Mouse (Mus musculus) liver, embryonic 18 days (tissue): ENCODE measurements around the gene Itih5. TPM values are rescaled to one million over a fixed set of nuclear protein-coding genes. Genes with fewer than 3 reads are reported as not detected.

Experiments used
- polyA plus RNA-seq: library from polyadenylated mRNA; depleted of rRNA; stranded (reverse); fragments of >200 nt; gene quantifications from 2 replicates; pipeline ENCODE4 v1.2.3, GENCODE M21; 2012; rRNA removed

The Itih5 gene
- polyA plus RNA-seq, result 4.2 and 4.6 TPM in 2 replicates

DNA sequence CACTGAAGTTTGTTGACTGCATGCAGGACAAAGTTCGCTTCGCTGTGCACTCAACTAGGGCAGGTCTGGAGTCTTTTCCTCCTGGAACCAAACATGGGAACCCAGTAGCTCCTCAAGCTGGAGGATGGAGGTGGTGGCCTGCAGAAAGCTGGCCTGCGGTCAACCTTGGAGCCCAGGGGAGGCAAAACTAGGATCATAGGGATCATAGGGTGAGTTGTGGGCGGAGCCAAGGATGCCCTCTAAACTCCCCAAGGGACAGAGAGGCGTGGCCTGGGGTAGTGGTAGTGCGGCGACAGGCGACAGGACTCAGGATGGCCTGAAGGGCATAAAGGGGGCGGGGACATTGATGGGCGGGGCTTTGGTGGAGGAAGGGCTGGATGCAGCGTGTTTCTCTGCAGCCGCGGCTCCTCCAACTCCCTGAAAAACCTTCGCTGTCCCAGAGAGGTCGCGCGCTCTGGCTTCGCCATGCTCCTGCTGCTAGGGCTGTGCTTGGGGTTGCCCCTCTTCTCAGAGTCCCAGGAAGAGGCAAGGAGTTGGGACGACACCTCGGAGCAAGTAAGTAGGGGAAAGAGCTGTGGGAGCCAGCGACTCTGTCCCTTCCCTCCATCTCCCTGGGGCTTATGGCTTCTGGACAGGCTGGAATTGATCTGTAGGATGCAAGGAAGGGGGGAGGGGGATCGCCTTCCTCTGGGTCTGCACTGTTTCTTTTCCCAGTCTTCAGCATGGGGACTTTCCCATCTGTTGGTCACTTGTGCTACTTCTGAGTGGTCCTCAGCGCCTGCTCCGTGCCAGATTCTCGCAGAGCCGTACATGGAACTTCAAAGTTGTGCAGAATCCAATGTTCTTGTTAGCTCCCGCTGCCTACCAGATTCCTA is at the start of gene Itih5:
Itih5 (plus strand) TSS at position 371 of the 875 bp plus-strand sequence.

DNA sequence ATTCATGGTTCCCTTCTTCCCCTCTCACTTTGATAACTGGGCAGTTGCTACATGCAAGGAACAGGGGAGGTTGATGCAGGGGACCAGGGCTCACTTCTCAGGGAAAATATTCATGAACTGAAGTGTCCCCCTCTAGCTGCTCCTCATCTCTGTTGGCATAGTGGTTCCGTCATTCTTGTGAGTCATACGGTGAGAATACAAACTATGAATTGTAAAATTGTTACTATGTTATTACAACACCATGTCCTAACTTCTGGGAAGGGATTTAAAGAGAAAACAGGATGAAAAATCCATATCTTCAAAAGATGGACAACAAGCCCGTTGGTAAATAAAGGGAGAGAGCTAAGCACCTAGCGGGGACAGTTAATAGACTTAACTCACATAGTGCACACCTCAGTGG is 22.1 kb upstream of the Itih5 start, which contains the start of gene Itih2:
Itih2 (minus strand) TSS at position 101 of the 400 bp plus-strand sequence.

Other genes with a start within 250 kb of the Itih5 start
- gene Taf3, start 105.0 kb upstream of the Itih5 start, polyA plus RNA-seq, result 3.4 and 3.7 TPM in 2 replicates
- gene Atp5c1, start 73.1 kb upstream of the Itih5 start, polyA plus RNA-seq, result 294 and 295 TPM in 2 replicates
- gene Kin, start 73.0 kb upstream of the Itih5 start, polyA plus RNA-seq, result 6.8 and 7.0 TPM in 2 replicates
- 647 and 668 TPM in 2 replicates for gene Itih2, start 22.2 kb upstream of the Itih5 start, polyA plus RNA-seq
- 0.20 and 0.30 TPM in 2 replicates for gene Sfmbt2, start 216.9 kb downstream of the Itih5 start, polyA plus RNA-seq